Mouse (Mus musculus) kidney, postnatal 36 days (tissue): ENCODE measurements at regions not wholly inside any gene's neighbourhood (a gene's known extent, or its start where the extent isn't known, plus 50 kb on each side); places are given as distances from the start of the nearest gene placed in this dataset.

Experiments
- DNase-seq, 2 experiments: peaks; one replicate each; pipeline ENCODE4 v3.0.0; 2021 to 2022; ENCODE audit warnings: mixed read lengths in 2 of 2

- no peak for DNase-seq
Measured at GRCm38 (mm10) chr3:56302346-56303185, 119.1 kb upstream of the Nbea start.

DNA sequence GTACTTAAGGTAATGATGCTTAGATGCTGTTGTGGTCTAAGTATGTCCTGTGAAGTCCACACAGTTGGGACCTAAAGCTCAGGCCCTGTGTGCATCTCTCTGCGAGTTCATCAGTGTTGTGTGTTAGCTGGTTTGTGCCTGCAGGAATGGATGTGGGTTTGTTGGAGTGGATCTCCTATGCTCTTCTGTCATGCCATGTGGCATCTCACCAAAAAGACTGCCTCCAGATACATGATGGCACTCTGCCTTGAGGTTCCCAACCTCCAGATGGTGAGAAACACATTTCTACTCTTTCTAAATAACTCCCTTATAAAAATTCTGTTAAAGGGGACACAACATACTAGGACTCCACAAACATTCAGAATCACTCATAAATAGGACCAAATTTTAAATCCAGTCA lies 117.3 kb upstream of the Nbea start:
- no peak for DNase-seq

DNA sequence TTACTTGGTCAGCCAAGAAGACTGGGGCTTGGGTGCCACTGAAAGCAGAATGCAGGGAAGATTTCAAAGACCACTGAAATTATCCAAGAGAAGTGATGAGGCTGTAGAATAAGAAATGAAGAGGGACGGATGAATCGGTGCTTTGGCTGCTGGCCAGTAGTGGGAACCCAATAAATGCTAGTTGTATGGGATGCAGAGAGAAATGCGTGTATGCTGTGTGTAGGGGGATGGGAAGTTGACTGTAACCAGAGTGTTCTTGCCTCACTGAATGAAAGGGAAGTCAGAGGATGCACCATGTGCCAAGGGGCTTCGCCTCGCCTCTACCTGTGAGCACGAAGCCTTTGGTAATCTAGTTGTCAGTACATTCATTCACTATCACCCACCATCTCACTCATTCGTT lies 112.1 kb upstream of the Nbea start:
- no peak for DNase-seq

- DNase-seq, result no peak
Measured at GRCm38 (mm10) chr3:56281507-56281906, 98.0 kb upstream of the Nbea start.

DNA sequence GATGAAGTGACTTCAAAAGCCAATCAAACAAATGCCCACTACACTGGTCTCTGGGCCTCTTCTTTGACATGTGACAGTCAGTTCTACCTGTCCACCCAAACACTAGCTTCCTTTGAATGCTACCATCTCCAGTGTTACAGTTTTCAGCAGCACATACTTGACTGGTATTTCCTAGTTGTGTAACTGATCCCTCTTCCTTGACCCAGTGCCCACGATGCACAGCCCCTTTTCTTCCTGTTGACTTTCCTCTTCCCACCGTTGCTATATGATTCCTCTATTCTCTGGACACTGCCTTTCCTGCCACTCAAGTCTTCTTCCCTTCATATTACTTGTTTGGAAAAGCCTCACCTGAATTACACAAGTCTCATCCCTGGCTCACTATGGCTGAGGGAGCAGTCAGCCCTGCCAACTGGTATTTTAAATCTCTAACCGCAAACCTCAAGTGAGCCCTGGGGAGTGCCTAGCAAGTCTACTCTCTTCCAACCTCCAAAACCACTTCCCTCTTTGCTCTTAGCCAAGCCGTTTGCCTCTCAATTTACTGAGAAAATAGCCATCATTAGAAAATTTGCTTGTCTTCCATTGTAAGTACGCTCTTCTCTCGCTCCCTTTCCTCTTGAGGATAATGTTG lies 96.9 kb upstream of the Nbea start:
- DNase-seq, result no peak

GRCm38 (mm10) chr3:56272587-56272986 lies 89.1 kb upstream of the Nbea start:
- DNase-seq, result no peak

- DNase-seq, result peak; percentile 4 to 11
Measured at GRCm38 (mm10) chr3:56270241-56270830, 86.8 kb upstream of the Nbea start.

- no peak for DNase-seq
Measured at GRCm38 (mm10) chr3:56261800-56262561, 78.5 kb upstream of the Nbea start.

- no peak for DNase-seq
Measured at GRCm38 (mm10) chr3:56256271-56256670, 72.8 kb upstream of the Nbea start.

DNA sequence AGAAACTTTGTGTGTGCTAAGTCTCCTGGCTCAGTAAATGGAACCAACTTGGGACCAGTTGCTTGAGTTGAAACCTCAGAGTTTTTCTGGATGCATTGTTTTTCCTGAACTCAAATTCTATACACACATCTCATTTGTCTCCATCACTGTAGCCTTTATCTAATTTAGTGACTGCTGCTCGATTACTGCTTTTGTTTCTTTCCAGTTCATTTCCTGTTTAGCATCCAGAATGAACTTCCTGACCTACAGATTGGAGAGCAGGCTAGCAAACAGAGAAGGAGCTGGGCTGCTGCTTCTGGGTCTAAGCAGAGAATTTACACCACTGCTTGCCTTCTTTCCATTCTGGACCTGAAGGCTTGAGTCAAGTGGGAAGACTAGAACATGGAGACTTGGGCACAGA lies 60.9 kb upstream of the Nbea start:
- no peak for DNase-seq

DNA sequence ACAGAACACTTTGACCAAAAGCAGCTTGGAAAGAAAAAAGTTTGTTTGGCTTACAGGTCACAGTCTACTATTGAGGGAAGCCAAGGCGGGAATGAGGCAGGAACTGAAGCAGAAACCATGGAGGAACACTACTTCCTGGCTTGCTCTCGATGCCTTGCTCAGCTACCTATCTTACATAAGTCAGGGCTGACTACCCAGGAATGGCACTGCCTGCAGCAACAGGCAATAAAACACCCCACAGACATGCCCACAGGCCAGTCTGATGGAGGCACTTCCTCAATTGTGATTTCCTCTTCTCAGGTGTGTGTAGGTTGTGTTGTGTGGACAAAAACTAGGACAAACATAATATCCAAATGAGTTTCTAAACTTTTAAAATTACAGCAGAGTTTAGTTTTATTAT lies 54.7 kb upstream of the Nbea start:
- no peak for DNase-seq

GRCm38 (mm10) chr3:56236163-56236562 lies 52.7 kb upstream of the Nbea start:
- DNase-seq, result no peak
